Mouse (Mus musculus): ENCODE data around the gene Actr2. TPM values are rescaled to one million over a fixed set of nuclear protein-coding genes. Genes with fewer than 3 reads are reported as not detected.
"Not testable (repeated sequence)": the region's sequence is repeated elsewhere in the genome, so short reads cannot be mapped to it uniquely, and the experiment has no call there.

Actr2 gene
- polyA plus RNA-seq, 1 experiment: 59.5 TPM

DNA sequence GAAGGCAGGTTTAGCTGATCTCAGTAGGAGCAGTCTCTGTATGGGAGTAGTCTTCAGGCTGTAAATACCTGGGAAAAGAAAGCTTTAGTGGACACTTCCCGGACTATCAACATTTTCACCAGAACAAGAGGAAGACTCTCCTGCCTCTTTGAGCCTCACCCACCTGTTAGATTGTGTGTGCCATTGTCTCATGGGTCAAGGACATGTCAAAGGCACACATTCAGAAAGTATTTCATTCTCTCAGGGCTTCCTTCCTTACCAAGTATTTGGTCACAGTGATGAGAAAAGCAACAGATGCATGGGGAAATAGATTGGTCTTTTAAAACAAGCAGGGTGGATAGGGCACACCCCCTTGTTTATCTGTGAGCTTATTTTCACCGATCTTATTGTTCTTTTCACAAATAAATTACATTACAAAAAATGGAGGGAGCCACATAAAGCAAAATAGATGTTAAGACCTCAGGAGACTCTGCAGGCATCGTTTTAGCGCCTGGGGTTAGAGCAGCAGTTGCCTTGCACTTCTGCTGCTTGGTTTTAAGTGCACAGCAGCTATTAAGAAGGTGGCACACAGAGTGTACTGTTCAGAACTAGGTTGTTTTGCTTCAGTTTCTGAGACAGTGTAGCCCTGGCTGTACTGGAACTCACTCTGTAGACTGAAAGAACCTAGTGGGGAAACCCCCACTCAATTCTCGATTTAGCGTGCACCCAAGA is 25.9 kb upstream of the Actr2 start:
- Histone ChIP-seq H3K79me2 (ENCODE audit: control insufficient read depth, insufficient read depth) (no peaks in the 10 kb centered on the region), H3ac (ENCODE audit: control insufficient read depth, insufficient read length, low read depth) (no peak overlapping the region), H3K79me3 (ENCODE audit: low read depth) (no peaks in the 10 kb centered on the region), H3K27me3 (ENCODE audit: control insufficient read depth, insufficient read depth, insufficient read length) (peaks cover 4% of the 10 kb centered on the region), H3K36me3 (ENCODE audit: control insufficient read depth, insufficient read depth) (no peaks in the 10 kb centered on the region), H3K4me3 (ENCODE audit: insufficient read depth, poor library complexity, severe bottlenecking) (no peak overlapping the region)
- TF ChIP-seq MAX (IDR thresholded peaks at IDR 0.05) (no peak), MYOG (IDR thresholded peaks at IDR 0.05; ENCODE audit: control insufficient read depth, extremely low read depth, insufficient read length) (no peak), CEBPB (IDR thresholded peaks at IDR 0.05; ENCODE audit: low read depth) (no peak), USF1 (IDR thresholded peaks at IDR 0.05; ENCODE audit: low read depth) (no peak), CTCF (IDR thresholded peaks at IDR 0.05; ENCODE audit: control insufficient read depth, insufficient read depth, insufficient read length) (no peak), FOSL1 (IDR thresholded peaks at IDR 0.05; ENCODE audit: insufficient read depth, low read length, poor library complexity, severe bottlenecking) (no peak), MYOD1 (IDR thresholded peaks at IDR 0.05; ENCODE audit: control insufficient read depth, insufficient read length, low read depth) (no peak)

DNA sequence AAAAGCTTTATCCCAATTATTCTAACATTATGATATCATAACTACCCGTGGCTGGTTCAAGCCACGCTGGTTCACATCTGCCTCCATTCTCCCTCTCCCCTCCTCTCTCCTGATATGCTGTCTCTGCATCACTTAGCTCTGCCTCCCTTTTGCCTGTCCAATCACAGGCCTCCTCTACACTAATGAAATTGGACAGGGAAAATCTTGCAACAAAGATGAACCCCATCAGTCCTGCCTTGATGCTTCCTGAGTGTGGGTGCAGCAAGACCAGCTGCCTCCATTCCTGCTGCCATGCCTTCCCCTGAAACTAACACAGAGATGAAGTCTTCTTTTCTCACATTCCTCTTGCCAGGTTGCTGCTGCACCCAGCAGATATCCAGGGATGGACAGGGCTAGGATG is 25.2 kb upstream of the Actr2 start:
- Histone ChIP-seq H3K79me3 (ENCODE audit: low read depth) (no peaks in the 10 kb centered on the region), H3ac (ENCODE audit: control insufficient read depth, insufficient read length, low read depth) (no peak overlapping the region), H3K27me3 (ENCODE audit: control insufficient read depth, insufficient read depth, insufficient read length) (peaks cover 4% of the 10 kb centered on the region), H3K36me3 (ENCODE audit: control insufficient read depth, insufficient read depth) (no peaks in the 10 kb centered on the region), H3K4me3 (ENCODE audit: insufficient read depth, poor library complexity, severe bottlenecking) (no peak overlapping the region), H3K79me2 (ENCODE audit: control insufficient read depth, insufficient read depth) (no peaks in the 10 kb centered on the region)
- TF ChIP-seq MYOD1 (IDR thresholded peaks at IDR 0.05; ENCODE audit: control insufficient read depth, insufficient read length, low read depth) (no peak), MAX (IDR thresholded peaks at IDR 0.05) (no peak)

GRCm38 (mm10) chr11:20136314-20136713 is 23.6 kb upstream of the Actr2 start:
- no peak overlapping the region for H3K4me3 ChIP-seq (ENCODE audit: insufficient read depth, poor library complexity, severe bottlenecking)
- H3K79me2 ChIP-seq (ENCODE audit: control insufficient read depth, insufficient read depth): no peaks in the 10 kb centered on the region
- no peak for TF ChIP-seq MYOG (IDR thresholded peaks at IDR 0.05; ENCODE audit: control insufficient read depth, extremely low read depth, insufficient read length)
- H3K36me3 ChIP-seq (ENCODE audit: control insufficient read depth, insufficient read depth): no peaks in the 10 kb centered on the region
- peaks cover 4% of the 10 kb centered on the region for H3K27me3 ChIP-seq (ENCODE audit: control insufficient read depth, insufficient read depth, insufficient read length)
- H3ac ChIP-seq (ENCODE audit: control insufficient read depth, insufficient read length, low read depth): no peak overlapping the region
- H3K79me3 ChIP-seq (ENCODE audit: low read depth): no peaks in the 10 kb centered on the region

DNA sequence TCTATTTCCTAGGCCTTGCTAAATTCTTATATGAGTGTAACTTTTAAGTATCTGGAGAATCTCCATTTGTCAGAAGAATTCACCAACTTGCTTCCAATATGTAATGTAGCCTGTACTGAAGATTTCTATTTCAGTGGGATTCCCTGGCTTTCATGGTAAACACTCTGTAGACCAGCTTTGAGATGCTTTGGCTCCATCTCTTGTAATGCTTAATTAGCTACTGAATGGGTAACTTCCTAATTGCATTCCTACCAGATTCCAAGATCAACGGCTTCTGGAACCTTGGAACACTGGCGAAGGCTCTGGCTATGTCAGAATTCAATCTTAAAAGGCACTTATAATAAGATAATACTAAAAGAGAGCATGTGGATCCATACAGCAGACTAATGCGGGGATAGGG is 22.2 kb upstream of the Actr2 start:
- not testable (repeated sequence) for H3K79me3 ChIP-seq (ENCODE audit: low read depth); H3K79me2 ChIP-seq (ENCODE audit: control insufficient read depth, insufficient read depth); H3K27me3 ChIP-seq (ENCODE audit: control insufficient read depth, insufficient read depth, insufficient read length); H3K4me3 ChIP-seq (ENCODE audit: insufficient read depth, poor library complexity, severe bottlenecking); H3ac ChIP-seq (ENCODE audit: control insufficient read depth, insufficient read length, low read depth); H3K36me3 ChIP-seq (ENCODE audit: control insufficient read depth, insufficient read depth)

DNA sequence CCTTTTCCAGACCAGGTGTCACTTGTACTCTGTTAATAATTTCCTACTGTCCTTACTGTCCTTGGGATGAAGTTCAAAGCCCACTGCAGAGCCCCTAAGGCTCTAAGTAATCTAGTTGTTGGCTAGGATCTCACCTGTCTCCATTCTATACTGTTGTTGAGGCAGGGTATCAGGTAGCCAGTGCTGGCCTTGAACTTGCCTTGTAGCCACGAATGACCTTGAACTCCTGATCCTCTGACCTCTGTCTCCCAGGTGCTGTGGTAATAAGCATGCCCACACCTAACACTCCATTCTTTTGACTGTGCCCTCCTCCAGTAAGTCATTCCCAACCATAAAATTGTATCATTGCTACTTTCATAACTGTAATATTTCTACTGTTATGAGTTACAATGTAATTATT is 21.0 kb upstream of the Actr2 start:
- H3K79me2 ChIP-seq (ENCODE audit: control insufficient read depth, insufficient read depth): no peaks in the 10 kb centered on the region
- H3K27me3 ChIP-seq (ENCODE audit: control insufficient read depth, insufficient read depth, insufficient read length): peaks cover 4% of the 10 kb centered on the region
- no peak overlapping the region for H3K4me3 ChIP-seq (ENCODE audit: insufficient read depth, poor library complexity, severe bottlenecking)
- TF ChIP-seq MYOG (IDR thresholded peaks at IDR 0.05; ENCODE audit: control insufficient read depth, extremely low read depth, insufficient read length) (no peak), FOSL1 (IDR thresholded peaks at IDR 0.05; ENCODE audit: insufficient read depth, low read length, poor library complexity, severe bottlenecking) (no peak), MYOD1 (IDR thresholded peaks at IDR 0.05; ENCODE audit: control insufficient read depth, insufficient read length, low read depth) (no peak), USF1 (IDR thresholded peaks at IDR 0.05; ENCODE audit: low read depth) (no peak), MAX (IDR thresholded peaks at IDR 0.05) (no peak), CTCF (IDR thresholded peaks at IDR 0.05; ENCODE audit: control insufficient read depth, insufficient read depth, insufficient read length) (no peak), CEBPB (IDR thresholded peaks at IDR 0.05; ENCODE audit: low read depth) (no peak)
- no peak overlapping the region for H3ac ChIP-seq (ENCODE audit: control insufficient read depth, insufficient read length, low read depth)
- H3K79me3 ChIP-seq (ENCODE audit: low read depth): no peaks in the 10 kb centered on the region
- H3K36me3 ChIP-seq (ENCODE audit: control insufficient read depth, insufficient read depth): no peaks in the 10 kb centered on the region

DNA sequence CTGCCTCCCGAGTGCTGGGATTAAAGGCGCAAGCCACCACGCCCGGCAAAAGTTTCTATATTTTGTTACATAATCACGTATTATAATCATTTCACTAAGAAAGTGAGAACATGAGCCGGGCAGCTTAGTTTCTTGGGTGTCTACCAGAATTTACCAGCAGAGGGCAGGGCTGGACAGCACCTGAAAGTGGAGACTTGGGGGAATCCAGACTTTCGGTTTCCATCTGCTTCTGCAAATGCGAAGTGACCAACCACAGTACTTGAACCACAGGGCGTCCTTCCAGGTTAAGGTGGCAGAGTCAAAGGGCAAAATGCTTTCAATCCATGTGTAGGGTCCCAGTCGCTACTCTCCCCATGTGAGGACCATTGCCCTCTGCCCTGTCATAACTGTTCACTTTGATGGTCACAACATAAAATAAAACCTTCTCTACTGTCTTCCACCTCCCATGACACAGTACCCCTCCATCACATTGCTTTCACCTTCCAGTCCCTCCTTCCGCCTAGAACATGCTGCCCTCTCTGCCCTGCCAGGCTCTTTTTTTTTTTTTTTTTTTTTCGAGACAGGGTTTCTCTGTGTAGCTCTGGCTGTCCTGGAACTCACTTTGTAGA is 20.3 kb upstream of the Actr2 start:
- no peaks in the 10 kb centered on the region for H3K36me3 ChIP-seq (ENCODE audit: control insufficient read depth, insufficient read depth)
- peaks cover 4% of the 10 kb centered on the region for H3K27me3 ChIP-seq (ENCODE audit: control insufficient read depth, insufficient read depth, insufficient read length)
- H3K4me3 ChIP-seq (ENCODE audit: insufficient read depth, poor library complexity, severe bottlenecking): no peak overlapping the region
- H3K79me3 ChIP-seq (ENCODE audit: low read depth): no peaks in the 10 kb centered on the region
- peak overlapping the region; percentile 16 for H3ac ChIP-seq (ENCODE audit: control insufficient read depth, insufficient read length, low read depth)
- TF ChIP-seq CEBPB (IDR thresholded peaks at IDR 0.05; ENCODE audit: low read depth) (no peak), MAX (IDR thresholded peaks at IDR 0.05) (no peak), USF1 (IDR thresholded peaks at IDR 0.05; ENCODE audit: low read depth) (no peak), CTCF (IDR thresholded peaks at IDR 0.05; ENCODE audit: control insufficient read depth, insufficient read depth, insufficient read length) (peak; percentile 23)
- H3K79me2 ChIP-seq (ENCODE audit: control insufficient read depth, insufficient read depth): no peaks in the 10 kb centered on the region
